Mouse (Mus musculus): Measurements from ENCODE around the gene Tmem132d.

DNA sequence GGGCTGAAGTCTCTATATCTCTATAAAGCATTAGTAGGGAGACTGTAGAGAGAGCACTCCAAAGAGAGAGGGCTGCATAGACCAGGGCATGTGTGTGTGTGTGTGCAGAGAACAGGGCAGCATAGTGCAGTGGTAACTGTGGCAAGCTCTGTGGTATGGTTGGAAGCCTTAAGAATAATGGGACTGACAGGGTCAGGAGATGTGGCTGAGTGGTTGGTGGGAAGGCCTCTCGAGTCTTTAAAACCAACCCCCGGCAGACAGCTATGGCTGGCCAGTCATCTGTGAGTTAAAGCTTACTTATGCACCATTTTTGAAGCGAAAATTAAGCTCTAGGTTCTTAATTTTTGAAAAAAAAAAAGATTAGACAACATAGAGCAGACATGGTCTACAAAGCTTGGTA is 439.4 kb downstream of the Tmem132d start:
- TF ChIP-seq MYOG (IDR thresholded peaks at IDR 0.05; ENCODE audit: control insufficient read depth, extremely low read depth, insufficient read length) (no peak), CTCF (IDR thresholded peaks at IDR 0.05; ENCODE audit: control insufficient read depth, insufficient read depth, insufficient read length) (no peak)
